Mouse (Mus musculus) small intestine, adult 2 months (tissue): ENCODE data around the gene Tial1.

Experiments
- CTCF ChIP-seq: fragments of 200-500 bp; IDR thresholded peaks from 2 replicates; pipeline ENCODE4 v1.5.1; 2012; ENCODE audit warnings: low read depth, mild to moderate bottlenecking, control low read depth, inconsistent platforms, low read length, moderate library complexity, mixed read lengths; ENCODE audit not compliant: insufficient replicate concordance, insufficient read length; ENCODE audit errors: extremely low read depth
- POLR2A ChIP-seq: fragments of 200-500 bp; IDR thresholded peaks from 2 replicates; pipeline ENCODE4 v1.6.1; 2012; ENCODE audit warnings: low read depth, mild to moderate bottlenecking, control low read depth, inconsistent platforms, low read length, moderate library complexity

GRCm38 (mm10) chr7:128421701-128422100 is 39.8 kb downstream of the Tial1 start:
- TF ChIP-seq CTCF (no peak), POLR2A (no peak)
